Mouse (Mus musculus) limb, embryonic 14.5 days (tissue): ENCODE results near the gene Pa2g4. TPM values are rescaled to one million over a fixed set of nuclear protein-coding genes. Genes with fewer than 3 reads are reported as not detected.
"Not testable (repeated sequence)": the region's sequence is repeated elsewhere in the genome, so short reads cannot be mapped to it uniquely, and the experiment has no call there.

ENCODE experiments used
- ATAC-seq: fragments of 200-750 bp; cut with Nextera tagmentation; 2 replicates; pipeline ENCODE4 v1.8.0; 2017; ENCODE audit warnings: low read depth, moderate number of reproducible peaks, moderate TSS enrichment; ENCODE audit not compliant: low FRiP score
- DNase-seq: peaks from one replicate; pipeline ENCODE4 v3.0.0-alpha.2; 2015; ENCODE audit warnings: low spot score
- H3K27ac ChIP-seq: fragments of 300-500 bp; sonication (generic); replicated peaks from 2 replicates; pipeline ENCODE4 v1.5.1; 2014; ENCODE audit warnings: low read depth, mild to moderate bottlenecking, low read length, moderate library complexity, mixed read lengths
- H3K27me3 ChIP-seq: fragments of 300-500 bp; sonication (generic); 2 replicates; pipeline ENCODE4 v1.6.1; 2014; ENCODE audit warnings: low read length, mixed read lengths; ENCODE audit not compliant: control insufficient read depth, insufficient read depth
- H3K36me3 ChIP-seq: fragments of 300-500 bp; sonication (generic); 2 replicates; pipeline ENCODE4 v1.6.1; 2014; ENCODE audit warnings: mild to moderate bottlenecking, low read length, moderate library complexity, mixed read lengths; ENCODE audit not compliant: control insufficient read depth, insufficient read depth
- H3K4me1 ChIP-seq: fragments of 300-500 bp; sonication (generic); 2 replicates; pipeline ENCODE4 v1.6.1; 2014; ENCODE audit warnings: antibody characterized with exemption, low read length, mixed read lengths; ENCODE audit not compliant: control insufficient read depth, insufficient read depth
- H3K4me2 ChIP-seq: fragments of 300-500 bp; sonication (generic); replicated peaks from 2 replicates; pipeline ENCODE4 v1.6.1; 2014; ENCODE audit warnings: low read depth, mild to moderate bottlenecking, low read length, moderate library complexity; ENCODE audit not compliant: severe bottlenecking
- H3K4me3 ChIP-seq: fragments of 300-500 bp; sonication (generic); replicated peaks from 2 replicates; pipeline ENCODE4 v1.5.1; 2014; ENCODE audit warnings: low read length
- H3K9ac ChIP-seq: fragments of 300-500 bp; sonication (generic); 2 replicates; pipeline ENCODE4 v1.6.1; 2014; ENCODE audit warnings: mild to moderate bottlenecking, low read depth, low read length, moderate library complexity; ENCODE audit not compliant: severe bottlenecking
- H3K9me3 ChIP-seq: fragments of 300-500 bp; sonication (generic); 2 replicates; pipeline ENCODE4 v1.6.1; 2016; ENCODE audit warnings: low read length; ENCODE audit not compliant: control insufficient read depth
- POLR2A ChIP-seq: fragments of 200-500 bp; IDR thresholded peaks from 2 replicates; pipeline ENCODE4 v1.8.0; 2012; ENCODE audit warnings: inconsistent platforms, mild to moderate bottlenecking, moderate library complexity, borderline replicate concordance; ENCODE audit not compliant: insufficient read depth, insufficient read length; ENCODE audit errors: extremely low read depth
- WGBS: fragments of 180-500 bp; shearing (Covaris S2); extraction: QIAGEN DNeasy Blood & Tissue Kit; methylation state at CpG from one replicate; pipeline ENCODE4 v1.1.7; 2014; 5-methylcytosine and 5-hydroxymethylcytosine counted together
- polyA plus RNA-seq, 2 experiments: library from polyadenylated mRNA; depleted of rRNA in 1 of 2; stranded (reverse) in 1 of 2; unstranded in 1 of 2; fragments of >200 nt; fragmentation: Nextera tagmentation in 1 of 2; extraction: Ambion mirVana in 1 of 2; gene quantifications; 2 replicates each; pipeline versions ENCODE4 v1.2.1 to v1.2.3; 2012 to 2014

Pa2g4 gene
- polyA plus RNA-seq, 2 experiments = 186 to 210 TPM

DNA sequence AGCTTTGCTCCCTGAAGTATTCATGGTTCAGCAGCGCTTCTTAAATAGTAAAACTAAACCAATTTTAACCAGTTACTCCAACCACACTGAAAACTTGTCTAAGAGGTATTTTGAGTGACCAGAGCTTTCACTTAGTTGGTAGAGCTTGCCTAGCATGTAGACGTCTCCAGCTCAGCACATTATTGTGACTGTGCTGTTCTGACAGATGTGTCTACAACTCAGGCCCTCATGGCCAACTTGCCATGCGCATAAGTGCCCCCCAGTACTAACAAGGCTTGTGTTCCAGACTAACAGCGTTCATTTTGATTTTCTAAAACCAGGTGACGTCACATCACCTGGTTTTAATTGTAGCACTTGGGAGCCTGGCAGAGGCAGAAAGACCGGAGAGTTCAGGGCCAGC lies 8.8 kb downstream of the Pa2g4 start:
- Histone ChIP-seq H3K27ac (no peak overlapping the region), H3K9ac (no peak overlapping the region), H3K36me3 (peaks cover 51% of the 10 kb centered on the region), H3K9me3 (no peaks in the 10 kb centered on the region), H3K4me1 (no peaks in the 10 kb centered on the region), H3K4me2 (no peak overlapping the region), H3K27me3 (no peaks in the 10 kb centered on the region), H3K4me3 (no peak overlapping the region)
- DNase-seq (no peak), ATAC-seq (no peak)
- TF ChIP-seq POLR2A = no peak
- 66% methylated on average over 6 of the region's 6 CpGs for WGBS

DNA sequence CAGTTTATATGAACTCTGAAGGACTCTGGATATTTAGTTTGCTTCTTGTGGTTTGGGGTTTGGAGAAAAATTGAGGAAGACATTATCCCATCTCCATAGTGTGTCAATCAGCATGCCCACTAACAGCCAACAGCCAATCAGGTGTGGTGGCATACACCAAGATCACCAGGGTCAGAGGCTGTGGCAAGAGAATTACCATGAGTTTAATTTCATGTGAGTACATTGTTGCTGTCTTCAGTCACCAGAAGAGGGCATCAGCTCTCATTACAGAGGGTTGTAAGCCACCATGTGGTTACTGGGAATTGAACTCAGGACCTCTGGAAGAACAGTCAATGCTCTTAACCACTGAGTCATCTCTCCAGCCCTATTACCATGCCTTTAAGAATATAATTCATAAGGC lies 9.5 kb downstream of the Pa2g4 start:
- no peak for TF ChIP-seq POLR2A

DNA sequence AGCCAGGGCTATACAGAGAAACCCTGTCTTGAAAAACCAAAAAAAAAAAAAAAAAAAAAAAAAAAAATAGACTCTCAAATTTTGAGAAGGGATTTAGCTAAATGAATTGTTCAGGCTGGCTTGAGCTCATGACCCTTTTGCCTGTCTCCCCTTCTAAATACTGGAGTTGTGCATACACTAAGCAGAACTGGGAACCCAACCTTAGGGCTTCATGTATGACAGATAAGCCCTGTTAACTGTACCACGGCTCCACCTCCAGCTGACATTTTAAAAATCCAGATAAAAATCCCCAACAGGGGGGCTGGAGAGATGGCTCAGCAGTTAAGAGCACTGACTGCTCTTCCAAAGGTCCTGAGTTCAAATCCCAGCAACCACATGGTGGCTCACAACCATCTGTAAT lies 10.2 kb downstream of the Pa2g4 start:
- 81% methylated on average over 1 of the region's 1 CpGs for WGBS
- H3K36me3 ChIP-seq = peaks cover 37% of the 10 kb centered on the region
- not testable (repeated sequence) for H3K27me3 ChIP-seq, H3K27ac ChIP-seq, H3K4me2 ChIP-seq, H3K9me3 ChIP-seq, H3K4me3 ChIP-seq, H3K4me1 ChIP-seq, ATAC-seq, H3K9ac ChIP-seq, DNase-seq

More for the DNA sequence above, 9.5 kb downstream of the Pa2g4 start:
- no peaks in the 10 kb centered on the region for H3K9me3 ChIP-seq
- H3K9ac ChIP-seq = no peak overlapping the region
- H3K27me3 ChIP-seq = no peaks in the 10 kb centered on the region
- H3K4me1 ChIP-seq = no peaks in the 10 kb centered on the region
- DNase-seq = no peak
- no peak overlapping the region for H3K27ac ChIP-seq
- peaks cover 44% of the 10 kb centered on the region for H3K36me3 ChIP-seq
- no peak for ATAC-seq
- H3K4me3 ChIP-seq = no peak overlapping the region
- no peak overlapping the region for H3K4me2 ChIP-seq

DNA sequence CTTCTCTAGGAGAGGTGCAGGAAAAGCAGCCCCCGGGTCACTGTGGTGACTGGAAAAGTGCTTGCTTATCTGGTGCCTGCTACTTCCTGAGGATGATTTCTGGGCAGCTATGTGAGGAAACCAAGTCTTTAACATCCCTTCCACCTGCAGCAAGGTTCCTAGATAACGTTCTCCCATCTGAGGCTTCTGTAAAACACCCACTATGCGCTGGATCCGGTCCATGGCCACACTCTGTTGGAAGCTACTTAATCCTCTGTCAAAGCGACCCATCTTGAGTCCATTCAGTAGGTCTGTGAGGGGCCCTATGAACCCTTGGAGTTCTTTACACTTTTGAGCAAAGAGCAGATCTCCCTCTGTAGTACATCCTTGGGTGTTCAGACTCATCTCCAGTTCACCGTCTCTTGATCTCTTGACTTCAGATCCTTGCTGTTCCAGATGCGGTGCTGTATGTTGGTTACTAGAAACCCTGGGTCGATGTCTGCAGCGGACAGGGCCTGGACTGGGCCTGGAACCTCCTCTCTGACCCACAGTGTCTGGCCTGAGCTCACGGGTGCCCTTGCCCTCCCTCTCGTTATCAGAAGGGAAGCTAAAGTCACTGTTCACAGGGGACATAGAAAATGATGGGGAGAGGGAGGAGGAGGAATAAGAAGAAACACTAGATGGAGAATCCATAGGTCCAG lies 15.5 kb downstream of the Pa2g4 start:
- not testable (repeated sequence) for H3K9ac ChIP-seq, H3K4me1 ChIP-seq, DNase-seq, H3K27ac ChIP-seq, H3K4me2 ChIP-seq, H3K27me3 ChIP-seq, H3K9me3 ChIP-seq, H3K36me3 ChIP-seq, ATAC-seq, H3K4me3 ChIP-seq
- WGBS = 89% methylated on average over 11 of the region's 11 CpGs

DNA sequence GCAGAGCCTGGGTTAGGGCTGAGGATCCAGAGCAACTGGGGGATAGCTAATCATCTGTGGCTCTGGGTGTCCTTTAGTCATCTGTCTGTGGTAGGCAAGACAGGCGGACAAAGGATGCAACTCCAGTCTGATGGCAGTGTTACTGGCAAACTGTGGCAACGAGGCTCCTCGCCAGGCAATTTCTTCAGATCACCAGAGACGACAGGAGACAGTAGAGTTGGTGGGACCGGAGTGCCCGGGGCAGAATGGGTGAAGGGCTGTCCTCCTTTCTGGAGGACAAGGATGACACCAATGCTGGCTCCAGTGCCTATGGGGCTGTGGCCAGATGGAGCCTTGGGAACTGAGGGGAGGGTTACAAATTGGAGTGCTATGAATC lies 16.1 kb downstream of the Pa2g4 start:
- H3K9me3 ChIP-seq, DNase-seq, H3K4me3 ChIP-seq, H3K36me3 ChIP-seq, H3K27ac ChIP-seq, H3K4me1 ChIP-seq, H3K4me2 ChIP-seq, H3K9ac ChIP-seq, ATAC-seq, H3K27me3 ChIP-seq: not testable (repeated sequence)
- 76% methylated on average over 6 of the region's 6 CpGs for WGBS
